Mouse (Mus musculus) stomach, postnatal 0 days (tissue): Measurements from ENCODE around the gene Itgae.

Experiments
- CTCF ChIP-seq: IDR thresholded peaks from 2 replicates; pipeline ENCODE4 v1.5.1; 2016; ENCODE audit warnings: antibody characterized with exemption, low read depth, mild to moderate bottlenecking, moderate library complexity
- EP300 ChIP-seq: optimal IDR thresholded peaks from 2 replicates; pipeline ENCODE3; 2016; ENCODE audit warnings: antibody characterized with exemption

DNA sequence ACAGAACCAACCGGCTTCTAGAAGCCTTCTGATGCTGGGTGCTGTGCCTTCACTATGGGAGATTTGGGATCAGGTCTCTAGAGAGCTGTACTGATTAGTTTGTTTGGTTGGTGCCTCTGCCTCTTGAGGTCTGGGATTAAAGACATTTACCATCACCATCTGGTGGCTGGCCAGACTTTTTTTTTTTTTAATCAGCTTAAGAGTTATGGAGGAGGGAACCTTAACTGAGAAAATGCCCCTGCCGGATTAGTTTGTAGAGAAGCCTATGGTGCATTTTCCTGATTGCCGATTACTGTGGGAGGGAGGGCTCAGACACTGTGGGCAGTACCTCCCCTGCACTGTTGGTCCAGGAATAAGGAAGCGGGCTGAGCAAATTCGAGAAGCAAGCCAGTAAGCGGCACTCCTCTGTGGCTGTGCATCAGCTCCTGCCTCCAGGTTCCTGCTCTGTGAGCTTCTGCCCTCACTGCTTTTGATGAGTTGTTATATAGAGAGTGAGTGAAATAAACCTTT, 13.1 kb upstream of the Itgae start:
- TF ChIP-seq CTCF (no peak), EP300 (no peak)
